Mouse (Mus musculus): ENCODE results near the gene Celsr1.

DNA sequence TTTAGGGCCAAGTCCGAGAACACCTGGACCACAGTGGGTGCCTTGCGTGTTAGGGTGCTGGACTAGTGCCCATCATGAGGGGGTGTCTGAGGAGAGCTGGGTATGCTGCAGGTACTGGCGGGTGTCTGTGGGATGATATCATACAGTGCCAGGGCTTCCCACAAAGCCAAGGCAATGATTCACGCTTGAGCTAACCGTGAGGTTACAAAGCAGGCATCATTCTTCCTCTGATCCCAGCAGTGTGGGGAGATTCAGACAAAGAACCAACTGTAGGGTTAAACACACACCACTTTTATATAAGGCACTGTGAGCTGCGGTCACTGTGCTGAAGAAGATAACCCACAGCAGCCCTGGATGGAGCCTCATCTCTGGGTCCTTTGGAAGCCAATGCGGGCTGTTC lies 67.5 kb downstream of the Celsr1 start:
- TF ChIP-seq CTCF (IDR thresholded peaks at IDR 0.05; ENCODE audit: extremely low read depth, insufficient read depth, low read length) (no peak), POLR2A (IDR thresholded peaks at IDR 0.05; ENCODE audit: extremely low read depth, insufficient read depth, low read length) (no peak)

Measured in cortical plate, adult 2 months (tissue).